Mouse (Mus musculus) frontal cortex, postnatal 36 days (tissue): ENCODE measurements at regions not wholly inside any gene's neighbourhood (a gene's known extent, or its start where the extent isn't known, plus 50 kb on each side); places are given as distances from the start of the nearest gene placed in this dataset.

Source experiments
- DNase-seq, 2 experiments: peaks; one replicate each; pipeline ENCODE4 v3.0.0; 2022; ENCODE audit warnings: low spot score in 2 of 2

DNA sequence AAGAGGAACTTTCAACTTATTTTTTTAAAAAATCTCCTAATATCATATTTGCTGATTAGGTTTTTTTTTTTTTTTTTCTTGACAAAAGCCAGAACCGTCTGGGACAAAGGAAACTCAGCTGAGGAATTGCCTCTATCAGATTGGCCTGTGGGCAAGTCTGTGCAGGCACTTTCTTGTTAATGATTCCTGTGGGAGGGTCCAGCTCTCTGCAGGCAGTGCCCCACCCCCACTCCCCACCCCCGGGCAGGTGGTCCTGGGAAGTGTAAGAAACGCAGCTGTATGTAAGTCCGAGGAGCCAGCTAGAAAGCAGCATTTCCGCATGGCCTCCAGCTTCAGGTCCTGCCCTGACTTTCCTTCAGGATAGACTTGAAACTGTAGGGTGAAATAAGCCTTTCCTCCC, 377.7 kb downstream of the Sox2 start:
- no peak for DNase-seq

DNA sequence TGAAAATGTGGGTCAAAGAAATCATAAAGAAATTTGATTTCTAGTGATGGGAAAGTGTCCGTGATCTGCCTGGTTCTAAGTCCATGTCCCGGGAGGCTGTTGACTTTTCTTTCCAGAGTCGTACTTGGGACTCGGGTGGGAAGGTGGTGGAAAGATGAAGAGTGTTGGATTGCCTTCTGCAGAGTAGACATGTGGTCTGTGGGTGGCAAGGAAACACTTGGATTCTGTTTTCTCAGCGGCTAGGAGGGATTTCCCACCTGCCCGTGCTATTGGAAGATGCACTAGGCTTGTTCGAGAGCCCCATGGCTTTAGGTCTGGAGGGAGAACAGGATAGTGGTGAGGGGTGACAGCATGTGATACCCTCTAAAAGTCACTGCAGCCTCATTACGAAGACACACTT, 379.7 kb downstream of the Sox2 start:
- peak; percentile 38 to 48 for DNase-seq

DNA sequence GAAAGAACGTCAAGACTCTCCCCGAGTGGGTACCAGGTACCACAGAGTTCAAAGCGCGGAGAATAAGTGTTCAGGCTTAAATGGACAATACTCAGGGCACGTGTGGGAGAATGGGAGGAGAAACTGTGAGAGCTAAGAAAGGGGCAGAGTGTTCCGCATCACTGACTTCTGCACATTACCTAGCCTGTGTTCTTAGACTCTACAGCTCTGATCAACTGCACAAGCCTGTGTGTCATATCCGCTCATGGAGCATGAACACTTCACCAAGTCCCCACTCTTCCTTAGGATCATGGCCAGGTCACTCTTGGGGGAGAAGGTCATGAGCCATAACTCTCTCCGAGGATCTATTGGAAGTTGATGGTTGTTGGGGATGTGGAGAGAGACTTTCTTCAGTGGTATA, 383.4 kb downstream of the Sox2 start:
- no peak for DNase-seq

DNA sequence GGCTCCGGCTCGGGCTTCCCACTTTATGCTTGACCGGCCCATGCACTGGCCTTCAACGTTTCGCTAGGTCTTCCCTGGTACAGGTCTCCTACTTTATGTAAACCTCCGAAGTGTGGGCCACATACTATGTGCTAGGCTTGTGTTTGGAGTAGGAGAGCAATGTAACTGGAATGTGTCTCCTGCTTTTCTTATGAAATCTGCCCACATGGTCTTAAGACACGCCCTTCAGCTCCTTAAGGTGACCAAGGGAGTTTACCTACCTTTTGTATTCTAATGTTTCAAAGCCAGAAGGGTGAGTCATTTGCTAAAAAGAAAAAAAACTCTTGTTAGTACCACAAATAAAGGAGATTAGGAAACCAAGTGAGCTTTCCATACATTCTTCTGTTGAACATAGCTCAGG, 385.0 kb downstream of the Sox2 start:
- no peak for DNase-seq

DNA sequence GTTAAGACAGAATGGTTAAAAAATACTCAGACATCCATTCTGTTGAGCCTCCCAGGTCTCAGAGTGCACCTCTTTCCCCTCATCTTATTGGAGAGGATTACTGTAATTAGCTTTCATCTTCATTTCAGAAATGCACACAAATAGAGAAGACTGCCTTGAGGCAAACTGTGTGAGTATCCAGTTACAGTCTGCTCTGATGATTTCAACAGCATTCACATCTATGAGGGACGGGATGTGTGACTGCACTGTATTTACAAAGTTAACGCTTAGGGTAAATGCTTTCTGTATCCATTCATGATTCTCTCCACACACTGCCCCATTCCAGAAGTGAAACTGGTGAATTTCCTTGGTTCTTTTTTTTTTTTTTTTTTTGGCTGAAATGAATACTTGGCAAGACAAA, 393.5 kb downstream of the Sox2 start:
- no peak for DNase-seq

DNA sequence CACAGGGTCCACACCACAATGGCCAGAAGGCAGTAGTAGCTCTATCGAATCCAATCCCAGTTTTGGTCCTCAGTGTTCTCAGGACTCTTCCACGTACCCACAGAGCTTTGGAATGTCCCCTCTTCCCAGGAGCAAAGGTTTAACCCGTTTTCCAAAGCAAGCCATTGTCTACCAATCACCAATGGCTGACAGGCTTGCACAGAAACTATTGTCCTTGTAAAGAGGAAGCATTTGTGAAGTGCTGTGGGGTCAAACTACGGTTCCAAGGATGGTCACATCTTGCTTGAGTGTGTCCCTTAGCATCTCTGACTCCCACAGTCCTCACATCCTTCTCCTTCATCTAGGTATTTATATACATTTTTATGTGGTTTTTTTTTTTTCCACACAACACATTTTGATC, 409.2 kb downstream of the Sox2 start:
- DNase-seq = no peak

DNA sequence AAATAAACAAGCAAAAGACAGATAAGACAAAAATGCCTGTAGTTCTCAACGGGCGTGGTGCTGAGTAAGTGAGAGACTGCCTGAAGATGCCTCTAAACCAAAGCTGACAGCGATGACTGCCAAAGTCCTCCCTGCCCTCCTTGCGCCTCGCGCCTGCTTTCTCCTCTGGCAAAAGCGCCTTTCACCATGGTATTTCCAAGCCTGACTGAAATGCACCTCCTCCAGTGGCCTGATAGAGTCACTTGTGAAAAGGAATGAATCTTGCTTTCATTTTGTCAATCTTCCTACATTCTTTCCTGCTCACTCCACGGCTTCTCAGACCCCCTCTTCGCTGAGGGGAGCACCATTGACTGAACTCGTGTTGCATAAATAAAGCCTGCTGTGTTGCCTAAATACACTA, 409.8 kb downstream of the Sox2 start:
- DNase-seq = no peak

DNA sequence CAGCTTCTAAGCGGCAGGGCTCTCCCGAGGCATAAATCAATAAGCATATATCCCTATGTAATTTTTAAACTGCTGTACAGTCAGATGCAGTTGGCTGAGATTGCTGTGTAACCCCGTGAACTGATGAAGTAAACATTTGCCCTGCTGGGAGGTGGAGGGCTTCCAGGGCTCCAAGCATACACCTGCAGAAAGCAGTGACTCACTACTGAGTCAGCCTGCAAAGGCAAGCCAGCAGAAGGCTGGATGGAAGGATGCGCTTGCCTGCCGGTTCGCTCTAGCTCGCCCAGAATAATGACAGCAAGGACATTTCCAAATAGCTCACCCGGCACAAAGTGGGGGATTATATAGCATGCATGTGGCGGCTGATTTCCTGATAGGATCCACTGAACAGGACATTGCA, 416.6 kb downstream of the Sox2 start:
- DNase-seq = peak; percentile 45 to 52

DNA sequence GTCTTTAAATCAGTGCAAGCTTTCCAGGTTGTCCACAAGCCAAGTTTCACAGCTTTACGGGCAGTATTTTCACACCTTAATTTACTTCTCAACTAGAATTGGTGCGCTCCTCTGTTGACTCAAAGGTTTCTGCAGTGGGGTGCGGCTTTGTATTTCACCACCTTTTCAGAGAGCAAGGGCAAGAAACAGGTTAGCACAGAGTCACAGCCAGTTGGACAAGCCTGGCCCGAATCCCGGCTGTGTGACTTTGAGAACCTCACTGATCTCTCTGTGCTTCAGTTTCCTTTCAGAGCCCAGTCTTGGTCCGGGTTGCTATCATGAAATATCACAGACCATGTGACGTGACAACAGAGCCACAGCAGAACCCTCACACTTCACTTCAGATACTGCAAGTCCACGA, 418.4 kb downstream of the Sox2 start:
- no peak for DNase-seq

DNA sequence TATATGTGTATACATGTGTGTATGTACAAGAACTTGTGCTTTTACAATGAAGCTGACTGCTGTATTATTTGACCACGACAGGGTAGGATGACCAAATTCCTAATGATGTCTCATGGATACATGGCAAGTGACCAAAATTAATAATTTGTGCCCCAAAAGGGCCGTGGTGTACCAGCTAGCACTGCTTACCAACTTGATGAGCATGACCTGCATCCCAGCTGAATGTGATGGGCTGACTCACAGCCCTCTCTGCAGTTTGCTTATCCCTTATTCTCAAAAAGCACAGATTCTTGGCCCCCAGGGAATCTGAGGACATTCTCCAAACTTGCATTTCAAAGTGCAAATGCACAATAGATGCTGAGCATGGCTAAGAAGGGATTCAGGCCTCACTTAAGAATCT, 420.8 kb downstream of the Sox2 start:
- DNase-seq = no peak

DNA sequence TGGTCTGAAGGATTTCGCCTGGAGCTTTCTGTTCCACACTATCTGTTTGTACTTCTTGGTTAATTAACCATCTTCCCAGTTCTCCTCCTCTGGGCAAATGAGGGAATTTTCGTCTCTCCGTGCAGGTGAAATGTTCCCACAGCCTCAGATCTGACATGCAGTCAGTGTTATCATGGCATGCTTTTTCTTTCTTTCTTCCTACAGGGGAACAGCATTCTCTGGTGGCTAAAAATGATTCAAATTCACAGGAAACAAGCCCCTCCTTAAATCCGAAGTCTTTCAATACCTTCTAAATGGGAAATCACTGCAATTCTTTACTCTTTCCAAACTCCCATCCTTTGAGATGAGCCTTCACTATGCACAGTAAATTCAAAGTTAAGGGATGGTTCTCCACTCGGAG, 429.7 kb downstream of the Sox2 start:
- no peak for DNase-seq

DNA sequence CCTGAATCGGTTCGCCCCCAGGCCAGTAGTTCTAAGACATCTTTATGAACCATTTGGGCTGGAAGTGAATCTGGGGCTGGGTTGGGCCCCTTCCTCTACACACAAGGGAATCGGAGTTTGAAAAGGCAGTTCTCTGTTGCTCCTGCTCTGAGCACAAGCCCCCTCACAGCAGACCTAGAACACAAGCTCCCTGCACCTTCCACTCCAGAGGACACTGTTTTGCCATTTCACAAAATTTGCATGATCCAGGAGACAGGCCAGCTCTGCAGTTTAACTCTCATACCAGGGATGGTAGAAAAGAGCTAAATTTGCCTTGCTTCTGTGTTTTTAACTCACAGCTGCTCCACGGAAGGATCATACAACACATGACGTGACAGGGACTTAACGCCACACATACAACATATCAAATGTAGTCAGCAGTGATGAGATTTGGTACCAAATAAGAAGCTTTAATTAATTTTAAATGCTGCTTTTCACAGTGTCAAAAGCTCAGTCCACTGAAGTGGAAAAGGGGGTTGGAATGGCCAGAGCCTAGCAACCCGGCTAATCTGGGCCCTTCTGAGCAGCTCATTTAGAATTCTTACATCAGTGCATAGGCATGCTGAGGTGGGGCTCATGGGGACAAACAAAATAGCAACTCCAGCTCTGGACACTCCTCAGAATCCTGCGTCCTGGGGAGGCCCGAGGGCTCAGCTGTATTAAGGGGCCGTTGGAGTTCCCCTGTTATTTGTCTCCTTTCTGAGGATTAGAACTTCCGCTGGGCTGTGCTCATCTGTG, 434.1 kb downstream of the Sox2 start:
- DNase-seq = peak in 1 of 2 experiments; percentile 8

DNA sequence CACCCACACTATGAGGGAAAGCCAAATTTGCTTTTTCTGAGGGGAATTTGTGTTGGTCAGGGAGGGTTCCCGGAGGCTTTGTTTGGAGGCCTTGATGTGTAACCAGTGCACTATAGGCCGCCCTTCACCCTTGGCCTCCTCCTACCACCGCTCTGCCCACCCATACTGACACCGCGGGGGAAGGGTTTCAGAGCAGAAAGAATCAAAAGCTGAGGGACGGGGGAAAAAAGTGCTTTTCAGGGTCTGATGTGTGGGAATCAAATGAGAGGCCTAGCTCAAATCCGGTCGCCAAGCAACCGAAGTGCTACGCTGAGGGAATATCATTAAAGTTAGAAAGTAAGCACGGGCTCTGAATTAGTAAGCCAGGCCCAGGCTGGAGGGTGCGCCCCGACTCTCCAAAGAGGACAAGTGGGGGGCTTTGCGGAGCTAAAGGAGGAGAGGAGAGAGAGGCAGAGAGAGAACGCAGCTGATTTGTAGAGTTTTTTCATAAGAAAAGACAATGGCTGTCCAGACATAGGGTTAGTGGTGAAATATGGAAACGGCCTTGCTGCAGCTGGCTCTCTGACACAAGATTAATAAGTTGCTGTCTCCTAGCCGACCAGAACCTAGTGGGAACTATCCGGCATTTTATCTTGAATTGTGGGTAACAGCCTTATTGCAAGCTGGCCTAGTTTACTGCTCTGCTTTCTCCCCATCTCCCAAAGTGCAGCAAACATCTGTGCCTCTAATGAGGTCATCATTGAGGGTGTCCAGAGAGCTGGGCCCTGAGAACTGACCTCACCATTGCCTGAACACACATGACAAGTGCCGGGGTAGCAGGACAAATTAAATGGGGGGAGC, 438.3 kb downstream of the Sox2 start:
- peak; percentile 33 to 71 for DNase-seq

DNA sequence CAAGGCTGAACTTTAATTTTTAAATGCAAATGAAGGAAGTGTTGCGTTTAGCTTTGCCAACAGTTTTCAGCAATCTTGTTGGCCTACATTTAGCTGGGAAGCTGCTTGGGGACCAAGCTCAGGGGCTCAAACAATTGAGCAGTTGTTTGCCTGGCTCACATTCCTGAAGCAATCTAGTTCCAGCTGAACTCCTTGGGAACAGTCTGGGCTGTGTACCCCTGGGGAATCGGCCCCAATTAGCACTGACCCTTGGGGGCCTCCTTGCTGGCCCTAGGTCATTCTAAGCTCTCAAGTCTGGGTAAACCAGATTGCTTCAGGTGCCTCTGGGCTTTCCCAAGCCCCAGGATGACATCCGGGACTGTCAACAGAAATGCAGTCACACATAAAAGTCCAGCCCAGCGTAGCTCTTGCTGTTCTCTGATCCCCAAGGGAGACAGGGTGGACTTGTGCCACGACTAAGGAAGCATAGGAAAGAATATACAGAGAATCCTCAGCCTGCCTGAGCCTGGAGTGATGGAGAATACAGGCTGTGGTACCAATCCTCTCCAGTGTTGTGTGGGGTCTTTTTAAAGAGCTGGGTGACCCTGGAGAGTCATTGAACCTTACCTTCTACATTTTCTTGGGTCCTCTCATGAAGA, 440.4 kb downstream of the Sox2 start:
- peak in 1 of 2 experiments; percentile 37 for DNase-seq

DNA sequence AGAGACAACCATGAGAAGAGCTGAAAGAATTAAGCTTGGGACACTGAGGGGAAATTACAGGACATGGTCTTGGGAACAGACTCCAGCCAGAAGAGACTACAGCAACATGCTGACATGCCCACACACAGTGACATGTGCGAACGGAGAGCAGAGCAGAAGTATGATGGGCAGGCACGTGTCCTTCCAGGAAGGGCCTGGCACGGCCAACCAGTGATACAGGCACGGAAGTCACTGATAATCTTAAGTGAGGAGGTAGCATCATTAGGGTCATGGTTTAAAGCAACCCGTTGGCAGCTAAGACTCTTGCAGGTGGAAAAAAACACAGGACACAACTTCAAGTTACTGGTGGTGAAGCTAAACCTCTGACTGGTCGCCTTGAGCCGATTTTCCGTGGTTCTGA, 442.8 kb downstream of the Sox2 start:
- DNase-seq = no peak

DNA sequence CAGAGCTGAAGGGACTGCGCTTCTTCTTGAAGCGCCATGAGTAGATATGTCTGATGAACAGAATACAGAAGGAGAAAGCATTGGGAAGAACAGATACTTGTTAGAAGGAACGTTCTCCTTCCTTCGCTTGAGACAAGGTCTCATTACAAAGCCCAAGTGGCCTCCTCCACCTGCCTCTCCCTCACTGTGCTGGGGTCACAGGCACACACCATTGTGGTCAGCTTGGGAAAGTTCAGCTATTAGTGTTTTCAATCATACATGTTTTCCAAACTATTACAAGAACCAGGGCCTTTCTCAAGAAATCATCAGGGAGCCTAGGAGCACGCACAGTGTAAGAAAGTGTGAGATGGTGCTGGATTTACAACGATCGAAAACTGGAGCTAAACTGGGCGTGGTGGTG, 445.0 kb downstream of the Sox2 start:
- DNase-seq = no peak

DNA sequence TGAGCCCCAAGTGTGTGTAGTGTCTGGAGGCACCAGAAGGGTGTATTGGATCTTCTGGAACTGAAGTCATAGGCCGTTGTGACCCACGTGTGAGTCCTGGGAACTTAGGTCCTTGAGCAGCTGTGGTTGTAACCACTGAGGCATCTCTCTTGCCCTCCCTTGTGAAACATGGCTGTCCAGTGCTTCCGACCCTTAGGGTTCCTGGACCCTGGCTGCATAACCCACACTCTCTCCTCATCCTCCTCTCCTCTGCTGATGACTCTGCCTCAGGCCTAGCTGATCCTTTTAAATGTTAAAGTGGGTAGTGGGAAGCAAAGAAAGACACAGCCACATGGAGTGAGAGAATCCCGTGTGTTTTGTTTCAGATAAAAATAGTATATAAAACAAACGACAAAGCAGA, 446.2 kb downstream of the Sox2 start:
- no peak for DNase-seq

DNA sequence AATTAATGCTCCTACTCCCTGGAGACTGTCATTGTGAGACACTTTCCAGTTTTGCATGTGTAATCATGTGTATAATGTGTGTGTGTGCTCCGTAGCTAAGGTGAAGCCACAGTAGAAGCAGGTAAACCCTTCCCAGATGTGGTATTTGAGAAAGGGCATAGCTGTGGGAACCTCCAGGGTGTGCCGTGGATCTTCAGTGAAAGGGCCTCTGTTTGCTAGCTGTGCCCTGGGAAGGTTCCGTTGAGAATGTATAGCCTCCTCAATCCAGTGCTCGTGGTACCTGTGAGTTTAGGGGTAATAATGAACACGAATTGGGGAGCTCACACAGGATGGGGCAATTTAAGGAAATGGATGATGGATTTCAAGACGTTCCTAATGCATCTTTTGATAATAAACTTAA, 447.6 kb downstream of the Sox2 start:
- no peak for DNase-seq

DNA sequence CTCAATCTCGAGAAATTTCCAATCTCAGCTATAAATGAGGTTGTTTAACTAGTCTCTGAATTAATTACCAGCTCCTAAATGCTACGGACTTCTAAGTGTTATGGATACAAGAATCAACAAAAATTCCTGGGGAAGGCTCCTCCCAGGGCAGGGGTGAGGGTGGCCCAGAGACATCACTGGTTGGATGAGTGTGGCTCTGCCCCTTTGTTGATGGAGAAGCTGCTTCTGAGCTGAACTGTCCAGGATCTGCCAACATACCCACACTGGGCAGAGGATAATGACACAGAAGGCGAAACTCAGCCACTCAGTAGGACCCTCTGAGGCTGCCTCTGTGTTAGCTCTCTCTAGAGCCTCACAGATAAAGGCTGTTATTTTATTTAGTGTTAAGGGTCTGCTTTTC, 449.0 kb downstream of the Sox2 start:
- DNase-seq = no peak

DNA sequence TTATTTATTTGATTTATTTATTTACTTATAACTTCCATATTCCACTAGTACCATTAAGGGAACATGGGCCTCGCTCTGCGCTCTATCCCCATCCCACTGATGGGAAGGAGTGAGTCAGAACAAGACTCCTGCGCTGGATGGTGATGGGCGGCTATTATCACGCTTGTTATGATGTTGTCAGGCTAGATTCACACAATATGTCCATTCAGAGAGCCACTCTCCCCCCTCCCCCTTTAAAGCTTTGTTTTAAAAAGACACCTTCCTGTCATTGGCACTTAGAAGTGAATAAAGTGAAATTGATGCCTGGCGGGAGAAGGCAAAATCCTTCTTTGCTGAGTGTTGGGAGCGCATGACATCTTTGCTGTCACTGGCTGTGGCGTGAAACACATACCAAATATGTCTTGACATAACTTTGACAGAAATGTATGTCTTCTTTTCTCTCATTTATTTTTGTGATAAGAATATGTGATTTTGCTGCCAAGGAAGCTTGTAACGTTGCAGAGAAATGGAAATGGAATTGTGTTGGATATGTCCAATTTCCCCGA, 449.7 kb downstream of the Sox2 start:
- DNase-seq = no peak

DNA sequence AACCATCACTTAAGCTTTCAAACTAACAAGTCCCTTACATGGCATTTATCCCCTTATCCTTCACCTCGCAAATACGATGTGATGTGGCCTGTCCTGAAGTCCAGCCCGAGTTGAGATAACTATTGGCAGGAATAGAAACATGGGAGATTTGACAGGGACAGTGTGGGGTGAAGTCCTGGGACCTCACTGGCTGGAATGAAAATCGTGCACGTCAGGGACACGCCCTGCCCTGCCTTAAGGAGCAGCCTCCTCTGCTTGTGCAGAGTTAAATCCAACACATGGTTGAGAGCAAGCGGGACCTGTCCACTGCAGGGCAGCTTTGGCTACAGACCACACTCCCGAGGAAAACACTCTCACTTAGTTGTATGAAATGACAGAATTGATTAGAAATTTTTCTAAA, 451.1 kb downstream of the Sox2 start:
- DNase-seq = no peak

DNA sequence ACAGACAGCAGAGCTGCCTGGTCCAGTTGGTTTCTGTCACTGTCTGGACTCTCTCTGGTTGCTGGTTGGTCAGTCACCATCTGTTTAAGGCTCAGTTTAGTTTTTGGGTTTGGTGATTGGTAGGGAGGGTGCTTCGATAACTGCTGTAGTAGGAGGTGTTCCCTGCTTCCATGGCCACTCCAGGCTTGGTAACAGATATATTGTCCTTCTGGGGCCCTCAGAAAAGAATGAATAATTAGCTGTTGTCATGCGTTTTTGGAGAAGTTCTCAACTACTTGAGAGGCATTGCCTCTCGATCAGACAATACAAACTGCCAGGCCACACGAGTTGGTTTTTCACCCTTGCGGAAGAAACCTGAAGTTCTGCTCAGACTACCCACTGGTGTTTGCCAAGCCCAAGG, 451.7 kb downstream of the Sox2 start:
- DNase-seq = no peak
